Mouse (Mus musculus): ENCODE data around the gene Olfr55. TPM values are rescaled to one million over a fixed set of nuclear protein-coding genes. Genes with fewer than 3 reads are reported as not detected.

Olfr55 gene
- total RNA-seq (2023) = not detected

DNA sequence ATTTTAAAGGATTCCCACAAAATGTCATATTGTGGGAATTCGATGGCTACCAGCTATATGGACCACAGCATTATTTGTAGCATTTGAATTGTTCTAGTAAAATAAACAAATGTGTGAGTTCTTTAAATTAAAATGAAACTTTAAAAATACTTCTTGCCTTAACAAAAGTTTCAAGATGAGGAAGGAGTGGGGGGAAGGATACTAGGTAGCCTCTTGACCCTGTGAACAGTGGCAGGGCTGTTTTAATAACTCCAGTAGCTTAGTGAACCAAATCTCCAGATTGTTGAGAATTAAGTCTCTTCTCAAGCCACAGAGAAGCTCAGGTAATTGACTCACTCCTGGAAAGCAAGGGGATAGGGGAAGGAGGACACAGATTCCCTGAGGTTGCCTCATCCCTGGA is at the start of gene Olfr55:
Gene Olfr55 (plus strand): TSS at position 301 of the 400 bp plus-strand sequence.

DNA sequence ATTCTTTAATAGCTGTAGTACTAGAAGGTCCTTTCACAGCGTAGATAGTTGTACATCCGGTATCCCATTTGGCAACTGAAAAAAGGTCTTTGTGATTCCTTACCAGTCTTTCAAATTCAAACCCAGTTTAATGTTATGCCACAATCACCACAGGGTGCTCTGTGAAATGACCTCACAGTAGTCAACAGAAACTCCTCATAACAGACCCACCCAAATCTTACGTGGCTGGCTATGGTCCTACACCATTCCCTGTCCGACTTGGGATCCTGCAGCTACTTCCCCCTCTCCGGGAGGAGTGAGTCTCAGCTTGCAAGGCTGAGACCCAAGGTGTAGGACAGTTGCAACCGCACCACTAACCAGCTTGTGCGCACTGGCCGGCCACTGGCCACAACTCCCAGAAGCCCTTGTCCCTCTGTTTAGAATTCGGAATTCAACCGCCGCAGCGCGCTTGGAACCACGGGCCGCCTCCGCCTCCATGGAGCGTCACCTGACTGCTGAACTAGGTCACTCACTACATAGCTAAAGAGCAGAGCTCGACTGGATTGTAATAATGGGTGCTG is 28.9 kb upstream of the Olfr55 start, which contains the start of gene Morc2b:
Gene Morc2b (minus strand): TSS at position 423 of the 560 bp plus-strand sequence.

DNA sequence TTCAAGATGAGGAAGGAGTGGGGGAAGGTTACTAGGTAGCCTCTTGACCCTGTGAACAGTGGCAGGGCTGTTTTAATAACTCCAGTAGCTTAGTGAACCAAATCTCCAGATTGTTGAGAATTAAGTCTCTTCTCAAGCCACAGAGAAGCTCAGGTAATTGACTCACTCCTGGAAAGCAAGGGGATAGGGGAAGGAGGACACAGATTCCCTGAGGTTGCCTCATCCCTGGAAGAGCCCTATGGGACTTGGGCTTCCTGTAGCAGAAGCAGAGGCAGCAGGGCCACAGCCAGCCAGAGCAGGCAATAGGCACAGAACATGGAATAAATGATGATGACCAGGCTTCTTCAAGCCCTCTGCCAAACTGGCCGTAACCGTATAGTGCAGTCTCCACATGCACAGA is 22.8 kb downstream of the Olfr55 start, which contains the start of gene Olfr239:
Gene Olfr239 (plus strand): TSS at position 301 of the 400 bp plus-strand sequence.

DNA sequence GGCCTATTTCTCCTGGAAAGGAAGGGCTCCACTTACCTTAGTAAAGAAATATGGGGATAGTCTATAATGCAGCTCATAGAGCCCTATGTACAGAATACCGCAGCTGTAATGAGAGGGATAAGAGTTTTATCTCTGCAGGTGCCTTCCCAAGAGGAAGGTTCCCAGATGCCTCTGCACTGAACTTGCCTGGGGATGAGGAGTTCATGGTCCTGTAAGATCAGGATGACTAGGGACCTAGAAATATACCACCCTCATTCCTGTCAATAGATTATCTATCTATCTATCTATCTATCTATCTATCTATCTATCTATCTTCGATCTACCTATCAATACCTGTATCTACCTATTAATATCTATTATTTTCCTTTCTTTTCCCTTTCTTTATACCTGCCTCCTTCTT is 53.3 kb downstream of the Olfr55 start, which contains the start of gene Olfr1564:
Gene Olfr1564 (minus strand): TSS at position 101 of the 400 bp plus-strand sequence.

Other genes starting within 250 kb of the Olfr55 start
- gene Cyp4f13, start 221.0 kb upstream of the Olfr55 start, total RNA-seq (2023) = 10 to 100 TPM; 97.1 to 98.7 TPM
- 1 to 10 TPM; 6.3 to 10.0 TPM for gene Zfp472, start 202.6 kb upstream of the Olfr55 start, total RNA-seq (2023)
- gene Zfp952, start 175.3 kb upstream of the Olfr55 start, total RNA-seq (2023) = 1 to 10 TPM; 7.1 to 7.4 TPM
- 1 to 10 TPM in 1 of 2 experiments, under 1 TPM in 1; 0.73 to 2.8 TPM for gene Zfp763, start 135.0 kb upstream of the Olfr55 start, total RNA-seq (2023)
- gene 4921501E09Rik, start 100.4 kb upstream of the Olfr55 start, total RNA-seq (2023) = not detected
- 1 to 10 TPM; 2.6 to 2.7 TPM for gene Zfp563, start 79.1 kb upstream of the Olfr55 start, total RNA-seq (2023)
- gene Morc2b, start 28.8 kb upstream of the Olfr55 start, total RNA-seq (2023) = not detected
- gene Olfr239, start 22.9 kb downstream of the Olfr55 start, total RNA-seq (2023) = not detected
- not detected for gene Olfr1564, start 53.2 kb downstream of the Olfr55 start, total RNA-seq (2023)
- gene Zfp955a, start 86.7 kb downstream of the Olfr55 start, total RNA-seq (2023) = 1 to 10 TPM; 4.7 to 5.0 TPM
- gene Olfr63, start 96.2 kb downstream of the Olfr55 start, total RNA-seq (2023) = under 1 TPM; 0.13 to 0.15 TPM
- 1 to 10 TPM; 3.2 to 4.4 TPM for gene Zfp955b, start 121.1 kb downstream of the Olfr55 start, total RNA-seq (2023)
- gene Zfp81, start 190.4 kb downstream of the Olfr55 start, total RNA-seq (2023) = 1 to 10 TPM; 4.9 to 8.2 TPM
- 1 to 10 TPM; 3.4 to 4.3 TPM for gene Zfp101, start 226.2 kb downstream of the Olfr55 start, total RNA-seq (2023)